Mouse (Mus musculus) liver, postnatal 0 days (tissue): Measurements from ENCODE around the gene Gm49630.
"Not testable (repeated sequence)": the region's sequence is repeated elsewhere in the genome, so short reads cannot be mapped to it uniquely, and the experiment has no call there.

Experiments used
- CTCF ChIP-seq: sonication (generic); IDR thresholded peaks from 2 replicates; pipeline ENCODE4 v1.5.1; 2016; ENCODE audit warnings: antibody characterized with exemption, low read depth
- EP300 ChIP-seq: IDR thresholded peaks from 2 replicates; pipeline ENCODE4 v1.6.1; 2016; ENCODE audit warnings: antibody characterized with exemption, low read depth, mild to moderate bottlenecking

GRCm38 (mm10) chr17:7315693-7316382 is 55.9 kb downstream of the Gm49630 start:
- not testable (repeated sequence) for TF ChIP-seq CTCF, EP300
